Mouse (Mus musculus) limb, embryonic 14.5 days (tissue): ENCODE measurements around the gene Kcng1. TPM values are rescaled to one million over a fixed set of nuclear protein-coding genes. Genes with fewer than 3 reads are reported as not detected.

Experiments used
- ATAC-seq: fragments of 200-750 bp; cut with Nextera tagmentation; 2 replicates; pipeline ENCODE4 v1.8.0; 2017; ENCODE audit warnings: low read depth, moderate number of reproducible peaks, moderate TSS enrichment; ENCODE audit not compliant: low FRiP score
- DNase-seq: peaks from one replicate; pipeline ENCODE4 v3.0.0-alpha.2; 2015; ENCODE audit warnings: low spot score
- H3K27ac ChIP-seq: fragments of 300-500 bp; sonication (generic); replicated peaks from 2 replicates; pipeline ENCODE4 v1.5.1; 2014; ENCODE audit warnings: low read depth, mild to moderate bottlenecking, low read length, moderate library complexity, mixed read lengths
- H3K27me3 ChIP-seq: fragments of 300-500 bp; sonication (generic); 2 replicates; pipeline ENCODE4 v1.6.1; 2014; ENCODE audit warnings: low read length, mixed read lengths; ENCODE audit not compliant: control insufficient read depth, insufficient read depth
- H3K36me3 ChIP-seq: fragments of 300-500 bp; sonication (generic); 2 replicates; pipeline ENCODE4 v1.6.1; 2014; ENCODE audit warnings: mild to moderate bottlenecking, low read length, moderate library complexity, mixed read lengths; ENCODE audit not compliant: control insufficient read depth, insufficient read depth
- H3K4me1 ChIP-seq: fragments of 300-500 bp; sonication (generic); 2 replicates; pipeline ENCODE4 v1.6.1; 2014; ENCODE audit warnings: antibody characterized with exemption, low read length, mixed read lengths; ENCODE audit not compliant: control insufficient read depth, insufficient read depth
- H3K4me2 ChIP-seq: fragments of 300-500 bp; sonication (generic); replicated peaks from 2 replicates; pipeline ENCODE4 v1.6.1; 2014; ENCODE audit warnings: low read depth, mild to moderate bottlenecking, low read length, moderate library complexity; ENCODE audit not compliant: severe bottlenecking
- H3K4me3 ChIP-seq: fragments of 300-500 bp; sonication (generic); replicated peaks from 2 replicates; pipeline ENCODE4 v1.5.1; 2014; ENCODE audit warnings: low read length
- H3K9ac ChIP-seq: fragments of 300-500 bp; sonication (generic); 2 replicates; pipeline ENCODE4 v1.6.1; 2014; ENCODE audit warnings: mild to moderate bottlenecking, low read depth, low read length, moderate library complexity; ENCODE audit not compliant: severe bottlenecking
- H3K9me3 ChIP-seq: fragments of 300-500 bp; sonication (generic); 2 replicates; pipeline ENCODE4 v1.6.1; 2016; ENCODE audit warnings: low read length; ENCODE audit not compliant: control insufficient read depth
- POLR2A ChIP-seq: fragments of 200-500 bp; IDR thresholded peaks from 2 replicates; pipeline ENCODE4 v1.8.0; 2012; ENCODE audit warnings: inconsistent platforms, mild to moderate bottlenecking, moderate library complexity, borderline replicate concordance; ENCODE audit not compliant: insufficient read depth, insufficient read length; ENCODE audit errors: extremely low read depth
- WGBS: fragments of 180-500 bp; shearing (Covaris S2); extraction: QIAGEN DNeasy Blood & Tissue Kit; methylation state at CpG from one replicate; pipeline ENCODE4 v1.1.7; 2014; 5-methylcytosine and 5-hydroxymethylcytosine counted together
- polyA plus RNA-seq, 2 experiments: library from polyadenylated mRNA; depleted of rRNA in 1 of 2; stranded (reverse) in 1 of 2; unstranded in 1 of 2; fragments of >200 nt; fragmentation: Nextera tagmentation in 1 of 2; extraction: Ambion mirVana in 1 of 2; gene quantifications; 2 replicates each; pipeline versions ENCODE4 v1.2.1 to v1.2.3; 2012 to 2014

The Kcng1 gene
- polyA plus RNA-seq, 2 experiments, result 0.59 to 0.78 TPM

- H3K27me3 ChIP-seq, result peaks cover 22% of the 10 kb centered on the region
- H3K36me3 ChIP-seq, result no peaks in the 10 kb centered on the region
- H3K9ac ChIP-seq, result no peak overlapping the region
- DNase-seq, result no peak
- no peak overlapping the region for H3K4me3 ChIP-seq
- no peak for TF ChIP-seq POLR2A
- ATAC-seq, result no peak
- H3K9me3 ChIP-seq, result no peaks in the 10 kb centered on the region
- no peak overlapping the region for H3K4me2 ChIP-seq
- H3K27ac ChIP-seq, result no peak overlapping the region
- H3K4me1 ChIP-seq, result 0 out of 2 replicates have a peak, but pooled peaks cover 3% of the 10 kb centered on the region
- 82% methylated on average over 6 of the region's 6 CpGs for WGBS
These were observed 3.6 kb upstream of the Kcng1 start for GRCm38 (mm10) chr2:168285143-168285542.

- Histone ChIP-seq H3K27me3 (peaks cover 44% of the 10 kb centered on the region), H3K9ac (peak overlapping the region; percentile 53), H3K36me3 (no peaks in the 10 kb centered on the region), H3K4me2 (peak overlapping the region; percentile 94), H3K4me3 (peak overlapping the region; percentile 59), H3K27ac (no peak overlapping the region), H3K9me3 (no peaks in the 10 kb centered on the region), H3K4me1 (0 out of 2 replicates have a peak, but pooled peaks cover 3% of the 10 kb centered on the region)
- no peak for TF ChIP-seq POLR2A
- DNase-seq (no peak), ATAC-seq (peak; percentile 86)
- under 1% methylated on average over 57 of the region's 82 CpGs for WGBS
These were observed 581 bp downstream of the Kcng1 start for GRCm38 (mm10) chr2:168280729-168281581.

- 5% methylated on average over 11 of the region's 11 CpGs for WGBS
- TF ChIP-seq POLR2A, result no peak
- Histone ChIP-seq H3K4me1 (no peaks in the 10 kb centered on the region), H3K36me3 (no peaks in the 10 kb centered on the region), H3K9me3 (no peaks in the 10 kb centered on the region), H3K9ac (no peak overlapping the region), H3K27ac (no peak overlapping the region), H3K4me2 (no peak overlapping the region), H3K27me3 (peaks cover 21% of the 10 kb centered on the region), H3K4me3 (no peak overlapping the region)
- no peak for ATAC-seq
- DNase-seq, result peak; percentile 38
These were observed 7.1 kb downstream of the Kcng1 start for GRCm38 (mm10) chr2:168274374-168274935.

- Histone ChIP-seq H3K27me3 (peaks cover 11% of the 10 kb centered on the region; the same call in 1 of the 2 replicates), H3K4me3 (no peak overlapping the region), H3K4me1 (no peaks in the 10 kb centered on the region), H3K9ac (no peak overlapping the region), H3K9me3 (no peaks in the 10 kb centered on the region), H3K4me2 (no peak overlapping the region), H3K36me3 (no peaks in the 10 kb centered on the region), H3K27ac (no peak overlapping the region)
- ATAC-seq (no peak), DNase-seq (no peak)
- TF ChIP-seq POLR2A, result no peak
- WGBS, result 29% methylated on average over 9 of the region's 9 CpGs
These were observed 8.1 kb downstream of the Kcng1 start for GRCm38 (mm10) chr2:168273387-168273786.

- whole genome bisulfite sequencing, result 38% methylated on average over 7 of the region's 7 CpGs
- ATAC-seq, result no peak
These were observed 13.5 kb downstream of the Kcng1 start for GRCm38 (mm10) chr2:168268033-168268432.

More at GRCm38 (mm10) chr2:168268033-168268432, 13.5 kb downstream of the Kcng1 start:
- H3K4me1 ChIP-seq, result no peaks in the 10 kb centered on the region
- H3K27ac ChIP-seq, result no peak overlapping the region
- TF ChIP-seq POLR2A, result no peak
- DNase-seq, result no peak
- no peaks in the 10 kb centered on the region for H3K36me3 ChIP-seq
- H3K27me3 ChIP-seq, result no peaks in the 10 kb centered on the region
- peak overlapping the region; percentile 12; the same call in 1 of the 2 replicates for H3K4me3 ChIP-seq
- H3K9me3 ChIP-seq, result no peaks in the 10 kb centered on the region
- H3K4me2 ChIP-seq, result peak overlapping the region; percentile 37
- H3K9ac ChIP-seq, result no peak overlapping the region
